In genomic region chr6:143163956-143164905, GRCm38 (mm10) we compare ENCODE assay signal across 1 mouse cellular context.
A peak's percentile ranks its signal among the peaks of the same experiment; 100 is the strongest.
TF ChIP-seq lines count a peak whose summit lies in the region.

No protein-coding gene starts in this region.

TF ChIP-seq in MEL, 35 proteins besides CTCF, POLR2A, EP300 and RAD21 (continued from another document):
- TF ChIP-seq NELFE (IDR thresholded peaks at IDR 0.05; ENCODE audit: low read depth, low read length) (no peak), MAFK (IDR thresholded peaks at IDR 0.05; ENCODE audit: borderline replicate concordance, low read depth, low read length) (peak; percentile 72; the same call in 1 of the 2 replicates), UBTF (IDR thresholded peaks at IDR 0.05; ENCODE audit: borderline replicate concordance, insufficient read depth, low read depth, low read length) (no peak), TAL1 (IDR thresholded peaks at IDR 0.05; ENCODE audit: low read length) (peak; percentile 66), USF1 (IDR thresholded peaks at IDR 0.05; ENCODE audit: low read depth, low read length) (peak; percentile 91), CHD1 (IDR thresholded peaks at IDR 0.05; ENCODE audit: low read depth, low read length) (no peak), ZC3H11A (IDR thresholded peaks at IDR 0.05; ENCODE audit: low read depth, low read length) (no peak; the same call in 1 of the 2 replicates), NRF1 (IDR thresholded peaks at IDR 0.05; ENCODE audit: insufficient read depth, low read depth, low read length, poor library complexity, severe bottlenecking) (no peak), SIN3A (IDR thresholded peaks at IDR 0.05; ENCODE audit: low read length) (peak; percentile 84), GATA1 (IDR thresholded peaks at IDR 0.05; ENCODE audit: low read depth, low read length) (peak; percentile 95), ETS1 (IDR thresholded peaks at IDR 0.05; ENCODE audit: low read depth, low read length) (peak; percentile 95)
